Mouse (Mus musculus): ENCODE data around the gene Bicc1. TPM values are rescaled to one million over a fixed set of nuclear protein-coding genes. Genes with fewer than 3 reads are reported as not detected.

The Bicc1 gene
- polyA plus RNA-seq, 1 experiment from 2014 or later = 18.2 TPM

GRCm38 (mm10) chr10:71194713-71195112, 35.2 kb upstream of the Bicc1 start:
- no peaks in the 10 kb centered on the region for H3K36me3 ChIP-seq (ENCODE audit: insufficient read depth, low read length)
- TF ChIP-seq EP300 (IDR thresholded peaks at IDR 0.05) (no peak), CTCF (IDR thresholded peaks at IDR 0.05) (no peak)
- H3K4me2 ChIP-seq (replicated peaks; ENCODE audit: low read depth, low read length) = no peak overlapping the region
- no peaks in the 10 kb centered on the region for H3K27me3 ChIP-seq (replicated peaks; ENCODE audit: insufficient read depth, low read length)
- H3K9ac ChIP-seq (replicated peaks; ENCODE audit: low read depth) = no peak overlapping the region
- H3K4me1 ChIP-seq (ENCODE audit: insufficient read depth, low read depth, low read length) = peaks cover 4% of the 10 kb centered on the region; the same call in 1 of the 2 replicates
- 78% methylated on average over 7 of the region's 7 CpGs for WGBS
- H3K9me3 ChIP-seq (ENCODE audit: low read length) = no peaks in the 10 kb centered on the region
- no peak overlapping the region for H3K4me3 ChIP-seq (ENCODE audit: low read depth, low read length)
- H3K27ac ChIP-seq (ENCODE audit: low read length) = no peak overlapping the region
- ATAC-seq = no peak
- DNase-seq (ENCODE audit: low spot score) = no peak

DNA sequence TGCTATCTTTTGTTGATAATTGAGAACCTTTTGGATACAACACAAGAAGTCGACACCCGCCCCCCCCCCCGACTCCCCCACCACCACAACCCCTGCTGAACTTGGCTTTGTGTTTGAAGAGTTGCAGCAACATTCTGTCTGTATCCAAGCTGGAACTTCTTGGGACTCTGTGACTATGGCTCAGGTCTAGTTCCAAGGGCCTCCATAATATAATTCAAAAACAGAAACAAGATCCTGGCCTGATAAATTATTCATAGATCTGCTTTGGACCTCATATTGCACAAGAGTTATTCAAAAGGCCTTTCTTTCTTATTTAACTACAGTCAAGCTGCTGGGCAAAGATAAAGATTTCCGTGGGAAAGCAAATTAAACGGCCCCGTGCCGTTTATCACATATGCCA, 33.8 kb upstream of the Bicc1 start:
- no peak for DNase-seq (ENCODE audit: low spot score)
- Histone ChIP-seq H3K4me1 (ENCODE audit: insufficient read depth, low read depth, low read length) (peaks cover 4% of the 10 kb centered on the region; the same call in 1 of the 2 replicates), H3K27ac (ENCODE audit: low read length) (peak overlapping the region; percentile 27; the same call in 1 of the 2 replicates), H3K36me3 (ENCODE audit: insufficient read depth, low read length) (no peaks in the 10 kb centered on the region), H3K4me2 (replicated peaks; ENCODE audit: low read depth, low read length) (no peak overlapping the region), H3K9me3 (ENCODE audit: low read length) (no peaks in the 10 kb centered on the region), H3K9ac (replicated peaks; ENCODE audit: low read depth) (no peak overlapping the region), H3K4me3 (ENCODE audit: low read depth, low read length) (no peak overlapping the region), H3K27me3 (replicated peaks; ENCODE audit: insufficient read depth, low read length) (no peaks in the 10 kb centered on the region)
- 38% methylated on average over 7 of the region's 7 CpGs for WGBS
- TF ChIP-seq EP300 (IDR thresholded peaks at IDR 0.05) (no peak), CTCF (IDR thresholded peaks at IDR 0.05) (no peak)
- ATAC-seq = peak; percentile 66

DNA sequence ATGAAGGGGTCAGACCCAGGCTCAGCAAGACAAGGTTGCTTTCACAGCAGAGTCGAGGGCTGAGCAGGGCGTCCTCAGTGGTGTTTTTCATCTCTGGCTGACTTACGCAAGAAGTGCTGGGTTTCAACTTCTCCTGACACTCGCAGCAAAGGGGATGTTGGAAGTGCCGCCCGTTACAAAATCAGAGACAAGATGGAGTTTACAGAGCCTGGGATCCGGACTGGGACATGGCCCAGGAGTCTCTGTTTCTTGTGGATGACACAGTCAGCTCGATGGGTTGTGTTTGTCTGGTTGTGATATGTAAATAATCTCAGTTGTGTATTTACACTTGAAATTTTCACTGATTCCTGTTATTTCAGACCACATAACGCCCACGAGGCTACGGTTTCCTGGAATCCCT, 33.4 kb upstream of the Bicc1 start:
- peak; percentile 80 for DNase-seq (ENCODE audit: low spot score)
- no peak overlapping the region for H3K4me3 ChIP-seq (ENCODE audit: low read depth, low read length)
- WGBS = 31% methylated on average over 11 of the region's 11 CpGs
- peak overlapping the region; percentile 27 for H3K27ac ChIP-seq (ENCODE audit: low read length)
- no peak overlapping the region for H3K9ac ChIP-seq (replicated peaks; ENCODE audit: low read depth)
- no peaks in the 10 kb centered on the region for H3K27me3 ChIP-seq (replicated peaks; ENCODE audit: insufficient read depth, low read length)
- ATAC-seq = peak; percentile 80
- H3K4me1 ChIP-seq (ENCODE audit: insufficient read depth, low read depth, low read length) = peaks cover 4% of the 10 kb centered on the region; the same call in 1 of the 2 replicates
- H3K9me3 ChIP-seq (ENCODE audit: low read length) = no peaks in the 10 kb centered on the region
- no peaks in the 10 kb centered on the region for H3K36me3 ChIP-seq (ENCODE audit: insufficient read depth, low read length)
- TF ChIP-seq EP300 (IDR thresholded peaks at IDR 0.05) = no peak
- TF ChIP-seq CTCF (IDR thresholded peaks at IDR 0.05) = no peak
- H3K4me2 ChIP-seq (replicated peaks; ENCODE audit: low read depth, low read length) = no peak overlapping the region

DNA sequence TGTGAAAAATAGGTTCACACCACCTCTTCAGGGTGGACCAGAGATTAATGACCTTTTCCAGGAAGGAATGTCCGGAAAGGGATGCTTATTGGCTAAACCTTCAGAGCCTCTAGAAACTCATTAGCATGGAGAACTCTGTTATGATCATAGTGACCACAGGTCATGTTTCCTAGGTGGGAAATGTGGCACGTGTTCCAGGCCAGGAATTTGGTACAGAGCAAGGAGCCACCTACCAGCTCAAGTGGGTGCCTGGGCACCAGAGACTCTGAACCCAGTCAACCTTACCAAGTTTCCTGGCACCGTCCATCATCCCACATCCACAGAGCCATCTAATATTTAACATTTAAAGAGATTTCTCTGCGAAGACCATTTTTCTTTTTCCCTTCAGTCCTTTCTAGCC, 29.2 kb upstream of the Bicc1 start:
- Histone ChIP-seq H3K9ac (replicated peaks; ENCODE audit: low read depth) (no peak overlapping the region), H3K36me3 (ENCODE audit: insufficient read depth, low read length) (no peaks in the 10 kb centered on the region), H3K4me3 (ENCODE audit: low read depth, low read length) (no peak overlapping the region), H3K4me1 (ENCODE audit: insufficient read depth, low read depth, low read length) (no peaks in the 10 kb centered on the region), H3K9me3 (ENCODE audit: low read length) (no peaks in the 10 kb centered on the region), H3K27ac (ENCODE audit: low read length) (no peak overlapping the region), H3K4me2 (replicated peaks; ENCODE audit: low read depth, low read length) (no peak overlapping the region), H3K27me3 (replicated peaks; ENCODE audit: insufficient read depth, low read length) (no peaks in the 10 kb centered on the region)
- TF ChIP-seq CTCF (IDR thresholded peaks at IDR 0.05) (no peak), EP300 (IDR thresholded peaks at IDR 0.05) (no peak)
- no peak for DNase-seq (ENCODE audit: low spot score)
- WGBS = 79% methylated on average over 4 of the region's 4 CpGs
- ATAC-seq = no peak

DNA sequence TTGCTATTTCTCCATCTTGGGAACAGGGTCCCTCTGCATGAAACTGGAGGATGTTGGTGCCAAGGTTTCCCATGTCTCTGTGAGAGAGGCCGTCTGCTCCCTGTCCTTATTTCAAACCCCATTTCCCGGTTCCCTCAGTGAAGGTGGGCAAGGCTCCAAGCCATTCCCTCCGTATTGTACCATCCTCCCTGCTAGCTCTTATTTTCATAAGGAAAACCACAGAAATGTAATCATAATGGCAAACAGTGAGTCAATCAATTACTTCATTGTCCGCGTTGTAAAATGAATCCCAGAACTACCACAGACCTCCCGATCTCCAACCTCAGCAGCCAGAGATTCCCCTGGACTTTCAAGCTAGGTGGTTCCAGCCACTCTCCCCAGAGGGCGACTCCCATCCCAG, 25.6 kb upstream of the Bicc1 start:
- Histone ChIP-seq H3K4me1 (ENCODE audit: insufficient read depth, low read depth, low read length) (no peaks in the 10 kb centered on the region), H3K4me2 (replicated peaks; ENCODE audit: low read depth, low read length) (no peak overlapping the region), H3K9ac (replicated peaks; ENCODE audit: low read depth) (no peak overlapping the region), H3K4me3 (ENCODE audit: low read depth, low read length) (no peak overlapping the region), H3K36me3 (ENCODE audit: insufficient read depth, low read length) (no peaks in the 10 kb centered on the region), H3K9me3 (ENCODE audit: low read length) (no peaks in the 10 kb centered on the region), H3K27ac (ENCODE audit: low read length) (no peak overlapping the region), H3K27me3 (replicated peaks; ENCODE audit: insufficient read depth, low read length) (no peaks in the 10 kb centered on the region)
- no peak for ATAC-seq
- peak; percentile 46 for DNase-seq (ENCODE audit: low spot score)
- 68% methylated on average over 7 of the region's 7 CpGs for WGBS
- TF ChIP-seq CTCF (IDR thresholded peaks at IDR 0.05) (no peak), EP300 (IDR thresholded peaks at IDR 0.05) (no peak)

DNA sequence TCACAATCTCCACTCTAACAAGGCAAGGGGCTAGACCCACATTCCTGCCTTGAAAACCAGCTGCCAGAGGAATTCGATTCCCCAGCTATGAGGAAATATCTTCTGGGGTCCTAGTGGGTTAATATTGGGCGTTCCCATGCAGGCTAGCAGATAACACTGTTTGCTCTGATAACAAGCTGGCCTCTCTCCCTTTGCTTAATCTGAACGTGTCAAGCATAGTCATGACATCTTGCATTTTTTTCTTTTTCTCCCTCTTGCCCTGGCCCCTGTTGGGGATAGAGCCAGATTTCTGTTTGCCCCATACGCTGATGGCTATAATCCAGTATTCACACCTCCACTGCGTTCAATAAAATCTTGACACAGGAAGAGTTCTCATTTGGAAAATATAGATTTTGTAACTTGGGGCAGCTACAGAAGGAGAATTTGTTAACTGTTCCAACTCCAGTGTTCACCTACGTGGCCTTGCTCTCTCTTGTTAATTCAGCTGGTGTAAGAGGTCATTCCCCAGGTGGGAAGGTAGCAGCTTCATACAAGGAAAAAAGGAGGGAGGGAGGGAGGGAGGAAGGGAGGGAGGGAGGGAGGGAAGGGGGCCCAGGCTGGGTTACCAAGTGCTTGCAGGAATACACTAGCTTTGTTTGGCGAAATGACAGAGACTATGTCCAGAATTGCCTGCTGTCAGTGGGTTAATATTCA, 24.0 kb upstream of the Bicc1 start:
- no peaks in the 10 kb centered on the region for H3K9me3 ChIP-seq (ENCODE audit: low read length)
- H3K27me3 ChIP-seq (replicated peaks; ENCODE audit: insufficient read depth, low read length) = no peaks in the 10 kb centered on the region
- no peak overlapping the region for H3K4me2 ChIP-seq (replicated peaks; ENCODE audit: low read depth, low read length)
- no peak overlapping the region for H3K4me3 ChIP-seq (ENCODE audit: low read depth, low read length)
- H3K4me1 ChIP-seq (ENCODE audit: insufficient read depth, low read depth, low read length) = no peaks in the 10 kb centered on the region
- 13% methylated on average over 7 of the region's 7 CpGs for WGBS
- no peak for DNase-seq (ENCODE audit: low spot score)
- no peak for ATAC-seq
- no peak for TF ChIP-seq CTCF (IDR thresholded peaks at IDR 0.05)
- TF ChIP-seq EP300 (IDR thresholded peaks at IDR 0.05) = no peak
- H3K36me3 ChIP-seq (ENCODE audit: insufficient read depth, low read length) = no peaks in the 10 kb centered on the region
- no peak overlapping the region for H3K27ac ChIP-seq (ENCODE audit: low read length)
- H3K9ac ChIP-seq (replicated peaks; ENCODE audit: low read depth) = no peak overlapping the region
